ENCODE assay signal across 12 mouse cellular contexts in genomic region chr17:44177291-44177690, GRCm38 (mm10).
"Had no signal": no experiment of that assay in that cellular context is flagged by ENCODE, and none has a peak within 500 bp of the region (broad histone marks: within the 10 kb centered on the region; RNA-seq: fewer than 3 reads in every experiment).

No protein-coding gene starts in this region.

- DNase-seq: gastrocnemius, postnatal 14 days; gastrocnemius, postnatal 36 days; heart, adult 2 months; heart, postnatal 14 days; heart, postnatal 36 days; kidney, adult 11 months; kidney, adult 2 months; kidney, adult 9 months; kidney, postnatal 14 days; kidney, postnatal 36 days; layer of hippocampus, adult 9-11 months; layer of hippocampus, postnatal 36 days had no signal
